Comparison of ENCODE assay signal across 8 mouse cellular contexts in the genomic region with DNA sequence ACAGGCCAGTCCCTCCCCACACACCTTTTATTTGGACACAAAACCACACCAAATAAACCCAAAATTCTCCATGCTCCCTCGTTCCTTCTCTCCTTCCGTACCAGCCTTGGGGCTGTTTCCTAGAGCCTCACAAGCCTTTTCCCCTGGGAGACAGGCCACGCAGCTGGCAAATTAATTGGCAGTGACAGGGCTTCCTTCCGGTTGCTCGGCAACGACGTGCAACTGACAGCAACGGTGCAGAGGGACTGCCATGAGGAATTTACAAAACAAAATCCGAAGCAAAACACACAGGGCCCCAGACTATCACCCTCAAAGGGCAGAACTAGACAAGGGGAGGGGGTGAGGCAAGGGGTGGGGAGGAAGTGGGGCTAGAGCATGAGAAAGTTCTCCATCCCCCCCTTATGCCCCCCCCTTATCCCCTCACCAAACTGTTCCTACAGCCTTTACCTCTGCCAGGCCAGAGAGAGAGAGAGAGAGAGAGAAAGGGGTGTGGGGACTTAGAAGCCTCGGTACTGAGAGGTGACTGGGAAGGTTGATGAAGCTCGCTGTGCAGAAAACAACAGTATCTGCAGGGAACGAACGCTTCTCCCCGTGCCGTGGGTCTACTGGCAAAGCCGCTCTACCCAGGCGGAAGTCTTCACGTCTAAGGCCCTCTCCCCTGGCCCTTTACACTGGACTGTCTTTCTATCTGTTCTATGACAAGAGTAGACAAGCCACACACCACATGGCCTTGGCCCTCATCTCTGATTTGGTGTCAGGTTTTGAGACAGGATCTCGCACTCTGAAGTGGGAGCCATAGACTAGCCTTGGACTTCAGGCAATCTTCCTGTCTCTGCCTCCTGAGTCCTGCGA.
DNase-seq lines count a peak whose midpoint lies in the region; ATAC-seq lines count a peak whose summit lies in the region.

No protein-coding gene starts in this region.

- WGBS in heart, embryonic 10.5 days: 43% methylated on average over 20 of the region's 20 CpGs
- WGBS in embryonic facial prominence, embryonic 11.5 days: 26% methylated on average over 20 of the region's 20 CpGs
- 15% methylated on average over 20 of the region's 20 CpGs for WGBS in hindbrain, embryonic 13.5 days
- WGBS in midbrain, embryonic 14.5 days: 12% methylated on average over 20 of the region's 20 CpGs

- no peaks in the 10 kb centered on the region for H3K36me3 ChIP-seq in heart, embryonic 10.5 days
- no peaks in the 10 kb centered on the region for H3K36me3 ChIP-seq in embryonic facial prominence, embryonic 11.5 days (replicated peaks; ENCODE audit: control insufficient read depth, insufficient read depth, low read depth, low read length)
- peaks cover 7% of the 10 kb centered on the region; the same call in 1 of the 2 replicates for H3K36me3 ChIP-seq in hindbrain, embryonic 13.5 days
- H3K36me3 ChIP-seq in midbrain, embryonic 14.5 days (ENCODE audit: control insufficient read depth, insufficient read depth, low read length): no peaks in the 10 kb centered on the region

- peak; percentile 46; the same call in 1 of the 2 replicates for ATAC-seq in embryonic facial prominence, embryonic 11.5 days (replicated peaks; ENCODE audit: insufficient number of reproducible peaks, low FRiP score, low TSS enrichment, low read depth)
- peak; percentile 85 for ATAC-seq in hindbrain, embryonic 13.5 days (ENCODE audit: low FRiP score)
- ATAC-seq in midbrain, embryonic 14.5 days (ENCODE audit: low FRiP score, low TSS enrichment): peak; percentile 86

- intact Hi-C loops in heart, postnatal 25 days (cut with DNase I): no loop called here

- no peak overlapping the region for H3K9ac ChIP-seq in embryonic facial prominence, embryonic 11.5 days (replicated peaks; ENCODE audit: low read length)
- H3K9ac ChIP-seq in hindbrain, embryonic 13.5 days: no peak overlapping the region
- H3K9ac ChIP-seq in midbrain, embryonic 14.5 days (replicated peaks; ENCODE audit: low read length): no peak overlapping the region

- no peak for DNase-seq in heart, embryonic 10.5 days (ENCODE audit: low spot score)
- no peak for DNase-seq in heart, postnatal 25 days (ENCODE audit: low spot score)
- DNase-seq in embryonic facial prominence, embryonic 11.5 days (ENCODE audit: low spot score): peak; percentile 79
- peak; percentile 72 to 86 for DNase-seq in layer of hippocampus, postnatal 14 days (ENCODE audit: low spot score in 2 of 2)
- DNase-seq in midbrain, embryonic 14.5 days: peak; percentile 96
- no peak for DNase-seq in ovary, postnatal 36 days (ENCODE audit: low spot score)
- no peak for DNase-seq in gastrocnemius, postnatal 25 days

- H3K27ac ChIP-seq in heart, embryonic 10.5 days: peak overlapping the region; percentile 22; the same call in 1 of the 2 replicates
- H3K27ac ChIP-seq in embryonic facial prominence, embryonic 11.5 days (replicated peaks; ENCODE audit: low read depth, low read length): no peak overlapping the region
- H3K27ac ChIP-seq in hindbrain, embryonic 13.5 days: peak overlapping the region; percentile 84
- peak overlapping the region; percentile 74 for H3K27ac ChIP-seq in midbrain, embryonic 14.5 days (replicated peaks; ENCODE audit: low read depth, low read length)

- H3K4me2 ChIP-seq in embryonic facial prominence, embryonic 11.5 days (ENCODE audit: low read depth, low read length): no peak overlapping the region
- peak overlapping the region; percentile 38 for H3K4me2 ChIP-seq in hindbrain, embryonic 13.5 days
- peak overlapping the region; percentile 38 for H3K4me2 ChIP-seq in midbrain, embryonic 14.5 days (ENCODE audit: low read length)

- H3K9me3 ChIP-seq in heart, embryonic 10.5 days: no peaks in the 10 kb centered on the region
- H3K9me3 ChIP-seq in embryonic facial prominence, embryonic 11.5 days (replicated peaks; ENCODE audit: control insufficient read depth, low read length): no peaks in the 10 kb centered on the region
- H3K9me3 ChIP-seq in hindbrain, embryonic 13.5 days: no peaks in the 10 kb centered on the region
- no peaks in the 10 kb centered on the region for H3K9me3 ChIP-seq in midbrain, embryonic 14.5 days (ENCODE audit: control insufficient read depth, low read length)

- H3K27me3 ChIP-seq in heart, embryonic 10.5 days (ENCODE audit: insufficient read depth, poor library complexity, severe bottlenecking): peaks cover 26% of the 10 kb centered on the region
- no peaks in the 10 kb centered on the region for H3K27me3 ChIP-seq in embryonic facial prominence, embryonic 11.5 days (ENCODE audit: control insufficient read depth, insufficient read depth, low read length)
- 0 out of 2 replicates have a peak, but pooled peaks cover 4% of the 10 kb centered on the region for H3K27me3 ChIP-seq in hindbrain, embryonic 13.5 days
- H3K27me3 ChIP-seq in midbrain, embryonic 14.5 days (ENCODE audit: control insufficient read depth, insufficient read depth, low read length): no peaks in the 10 kb centered on the region

- H3K4me3 ChIP-seq in heart, embryonic 10.5 days: no peak overlapping the region
- no peak overlapping the region for H3K4me3 ChIP-seq in embryonic facial prominence, embryonic 11.5 days (ENCODE audit: low read depth, low read length)
- no peak overlapping the region for H3K4me3 ChIP-seq in hindbrain, embryonic 13.5 days
- H3K4me3 ChIP-seq in midbrain, embryonic 14.5 days (replicated peaks; ENCODE audit: low read depth, low read length): no peak overlapping the region

- H3K4me1 ChIP-seq in heart, embryonic 10.5 days: peaks cover 35% of the 10 kb centered on the region
- peaks cover 7% of the 10 kb centered on the region; the same call in 1 of the 2 replicates for H3K4me1 ChIP-seq in embryonic facial prominence, embryonic 11.5 days (ENCODE audit: control insufficient read depth, insufficient read depth, low read length)
- peaks cover 56% of the 10 kb centered on the region for H3K4me1 ChIP-seq in hindbrain, embryonic 13.5 days (replicated peaks)
- H3K4me1 ChIP-seq in midbrain, embryonic 14.5 days (ENCODE audit: control insufficient read depth, insufficient read depth, low read length): peaks cover 26% of the 10 kb centered on the region

Comparison
In these comparisons a context has a peak if more than half of its experiments do, and no peak if none do; other contexts are left out.
1. DNase-seq: peak in embryonic facial prominence, embryonic 11.5 days (single experiment), layer of hippocampus, postnatal 14 days (2 of 2) and midbrain, embryonic 14.5 days (single experiment); none in heart, embryonic 10.5 days (single experiment), heart, postnatal 25 days (single experiment), ovary, postnatal 36 days (single experiment) and gastrocnemius, postnatal 25 days (single experiment).
2. Peak in every context shown above with its lines, with median percentiles within 50 percentile points of each other: ATAC-seq.